Mouse (Mus musculus): Measurements from ENCODE around the gene Sgsm1. TPM values are rescaled to one million over a fixed set of nuclear protein-coding genes. Genes with fewer than 3 reads are reported as not detected.

The Sgsm1 gene
- polyA plus RNA-seq, 1 experiment from 2014 or later: 15.1 TPM

DNA sequence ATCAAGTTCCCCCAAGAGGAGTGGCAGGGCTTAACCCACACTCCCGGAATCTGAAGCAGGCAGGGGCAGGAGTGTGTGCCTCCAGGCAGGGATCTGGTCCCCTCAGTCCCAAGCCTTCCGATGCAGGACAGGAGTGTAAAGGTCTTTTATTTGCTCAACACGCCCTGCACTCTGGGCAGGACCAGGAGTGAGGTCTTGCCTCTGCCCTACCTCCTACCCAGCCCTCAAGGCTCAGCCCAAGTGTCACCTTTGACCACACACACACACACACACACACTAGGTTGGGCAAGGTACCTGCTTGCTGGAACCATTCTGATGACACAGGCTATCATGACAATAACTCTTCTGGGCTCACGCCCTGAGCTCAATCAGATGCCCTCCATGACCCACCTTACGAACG is 91.1 kb downstream of the Sgsm1 start:
- 74% methylated on average over 6 of the region's 6 CpGs for WGBS

DNA sequence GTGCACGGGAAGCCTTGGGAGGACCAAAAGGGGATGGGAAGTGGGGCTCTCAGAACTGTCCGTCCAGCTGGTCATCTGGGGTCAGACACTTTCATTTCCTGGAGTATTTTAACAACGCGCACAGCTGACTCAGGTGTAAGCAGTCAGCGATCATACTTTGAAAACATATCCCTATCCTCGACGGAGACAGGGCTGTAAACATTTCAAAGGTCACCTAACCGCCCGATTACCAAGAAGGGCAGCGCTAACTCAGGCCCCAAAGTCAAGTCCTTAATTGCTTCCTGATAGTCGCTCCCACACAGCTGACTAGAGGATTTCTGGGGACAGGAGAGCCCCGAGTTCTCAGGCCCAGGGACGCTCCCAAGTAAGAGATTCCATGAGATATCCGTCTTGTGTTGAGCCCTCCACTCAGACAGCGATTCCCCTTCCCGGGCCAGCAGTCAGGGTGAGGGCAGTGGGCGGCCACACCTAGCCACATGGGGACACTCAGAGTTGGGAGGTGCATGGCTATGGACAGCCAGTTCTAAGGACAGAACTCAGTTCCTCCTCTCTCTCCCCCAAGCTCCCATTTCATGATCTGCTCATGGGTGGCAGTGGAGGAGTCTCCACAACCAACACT is 91.9 kb downstream of the Sgsm1 start:
- Histone ChIP-seq H3K27ac (replicated peaks) (no peak overlapping the region), H3K9me3 (no peaks in the 10 kb centered on the region), H3K36me3 (replicated peaks) (no peaks in the 10 kb centered on the region), H3K4me1 (peaks cover 45% of the 10 kb centered on the region), H3K27me3 (replicated peaks; ENCODE audit: low read depth, poor library complexity, severe bottlenecking) (peaks cover 23% of the 10 kb centered on the region), H3K4me3 (no peak overlapping the region)
- WGBS: 72% methylated on average over 17 of the region's 17 CpGs
- no peak for DNase-seq (ENCODE audit: low spot score)

More for the DNA sequence above, 91.1 kb downstream of the Sgsm1 start:
- H3K4me3 ChIP-seq: no peak overlapping the region
- no peak for DNase-seq (ENCODE audit: low spot score)
- H3K27ac ChIP-seq (replicated peaks): no peak overlapping the region
- no peaks in the 10 kb centered on the region for H3K36me3 ChIP-seq (replicated peaks)
- H3K27me3 ChIP-seq (replicated peaks; ENCODE audit: low read depth, poor library complexity, severe bottlenecking): peaks cover 23% of the 10 kb centered on the region
- H3K4me1 ChIP-seq: peaks cover 39% of the 10 kb centered on the region
- no peaks in the 10 kb centered on the region for H3K9me3 ChIP-seq

DNA sequence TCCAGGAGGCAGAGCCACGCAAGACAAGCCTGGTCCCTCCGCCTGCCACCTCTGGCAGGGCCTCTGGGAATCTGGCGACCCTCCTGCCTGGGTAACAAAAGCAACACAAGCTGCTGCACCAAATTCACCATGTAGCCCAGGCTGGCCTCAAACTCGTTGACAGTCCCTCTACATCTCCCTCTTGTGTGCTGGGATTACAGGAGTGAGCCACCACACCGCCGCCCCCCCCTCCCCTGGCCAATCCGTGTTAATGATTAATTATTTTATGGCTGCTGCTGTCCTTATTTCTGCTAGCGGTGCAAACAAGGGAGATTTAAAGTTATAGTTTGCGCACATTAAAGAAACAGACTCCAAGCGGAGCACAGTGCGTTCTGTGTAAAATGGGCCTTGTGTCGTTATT is 93.5 kb downstream of the Sgsm1 start:
- no peaks in the 10 kb centered on the region for H3K36me3 ChIP-seq (replicated peaks)
- no peak for DNase-seq (ENCODE audit: low spot score)
- H3K9me3 ChIP-seq: no peaks in the 10 kb centered on the region
- H3K27ac ChIP-seq (replicated peaks): no peak overlapping the region
- no peak overlapping the region for H3K4me3 ChIP-seq
- H3K27me3 ChIP-seq (replicated peaks; ENCODE audit: low read depth, poor library complexity, severe bottlenecking): peaks cover 23% of the 10 kb centered on the region
- 88% methylated on average over 12 of the region's 12 CpGs for whole genome bisulfite sequencing
- H3K4me1 ChIP-seq: peaks cover 51% of the 10 kb centered on the region

DNA sequence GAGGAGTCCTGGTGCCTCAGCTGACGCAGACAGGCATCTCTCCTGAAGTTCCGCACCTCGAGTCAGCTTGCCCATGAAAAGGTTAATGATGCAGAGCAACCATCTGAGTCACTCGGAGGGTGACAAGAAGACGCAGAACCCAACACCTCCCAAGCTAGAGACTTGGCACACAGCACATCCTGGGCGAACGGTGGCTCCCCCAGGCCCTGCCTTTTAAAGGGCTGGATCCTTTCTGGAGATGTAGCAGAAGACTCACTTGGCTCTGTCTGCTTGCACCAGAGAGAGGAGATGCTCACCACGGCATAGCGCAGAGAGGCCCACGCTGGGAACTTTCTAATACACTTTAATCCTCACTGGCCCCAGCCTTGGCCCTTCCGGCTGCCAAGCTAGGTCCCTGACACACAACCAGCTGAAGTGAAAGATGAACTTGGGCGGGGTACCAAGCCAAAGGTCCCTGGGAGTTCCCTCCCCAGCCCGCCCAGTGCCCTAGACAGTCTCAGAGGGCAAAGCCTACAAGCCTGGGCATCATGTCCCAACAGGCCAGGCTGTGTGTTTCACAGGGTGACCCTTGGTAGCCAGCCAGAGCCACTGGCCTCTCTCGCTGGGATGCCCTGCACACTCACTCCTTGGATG is 94.1 kb downstream of the Sgsm1 start:
- peaks cover 23% of the 10 kb centered on the region for H3K27me3 ChIP-seq (replicated peaks; ENCODE audit: low read depth, poor library complexity, severe bottlenecking)
- no peak overlapping the region for H3K4me3 ChIP-seq
- 82% methylated on average over 14 of the region's 14 CpGs for WGBS
- H3K9me3 ChIP-seq: no peaks in the 10 kb centered on the region
- no peak for DNase-seq (ENCODE audit: low spot score)
- no peaks in the 10 kb centered on the region for H3K36me3 ChIP-seq (replicated peaks)
- no peak overlapping the region for H3K27ac ChIP-seq (replicated peaks)
- H3K4me1 ChIP-seq: peaks cover 54% of the 10 kb centered on the region

DNA sequence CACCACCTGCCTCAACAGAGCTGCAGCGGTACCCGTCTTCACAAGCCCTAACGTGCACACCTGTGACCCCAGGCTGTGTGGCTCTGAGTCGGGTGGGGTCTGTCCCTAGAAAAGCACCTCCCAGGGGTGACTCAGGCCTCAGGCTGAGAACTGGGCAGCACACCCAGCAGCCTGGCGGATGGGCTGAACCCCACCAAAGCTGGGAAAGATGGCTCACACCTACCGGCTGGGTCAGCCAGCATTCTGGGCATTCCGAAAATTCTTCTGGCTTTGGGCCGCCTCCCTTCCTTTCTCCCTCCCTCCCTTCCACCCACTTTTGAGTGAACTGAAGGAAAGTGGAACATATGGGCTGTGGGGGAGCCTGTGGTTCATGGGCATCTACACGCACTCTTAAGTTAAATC is 95.0 kb downstream of the Sgsm1 start:
- 79% methylated on average over 9 of the region's 9 CpGs for WGBS
- DNase-seq (ENCODE audit: low spot score): no peak

DNA sequence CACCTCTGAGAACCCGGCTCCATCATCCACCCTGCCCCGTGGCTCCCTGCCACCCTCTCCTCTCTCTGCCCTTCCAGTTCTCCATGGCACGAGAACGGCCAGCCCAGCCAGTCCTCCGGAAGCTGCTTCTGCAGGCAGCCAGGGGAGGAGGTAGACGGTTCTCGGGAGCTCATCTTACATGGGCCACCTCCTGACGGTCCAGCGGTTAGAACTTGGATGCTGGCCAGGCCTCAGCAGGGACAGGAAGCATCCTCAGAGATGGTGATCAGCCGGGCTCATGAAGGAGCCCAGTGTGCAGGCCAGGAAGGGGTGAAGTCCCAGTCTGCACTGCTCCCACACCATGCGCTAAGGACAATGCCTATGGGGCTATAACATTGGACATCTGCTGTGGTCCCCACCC is 96.1 kb downstream of the Sgsm1 start:
- no peaks in the 10 kb centered on the region for H3K36me3 ChIP-seq (replicated peaks)
- no peaks in the 10 kb centered on the region for H3K9me3 ChIP-seq
- H3K27ac ChIP-seq (replicated peaks): no peak overlapping the region
- DNase-seq (ENCODE audit: low spot score): no peak
- peaks cover 50% of the 10 kb centered on the region for H3K4me1 ChIP-seq
- peaks cover 8% of the 10 kb centered on the region for H3K27me3 ChIP-seq (replicated peaks; ENCODE audit: low read depth, poor library complexity, severe bottlenecking)
- H3K4me3 ChIP-seq: no peak overlapping the region
- 81% methylated on average over 11 of the region's 11 CpGs for WGBS

More for the DNA sequence above, 95.0 kb downstream of the Sgsm1 start:
- H3K9me3 ChIP-seq: no peaks in the 10 kb centered on the region
- H3K27me3 ChIP-seq (replicated peaks; ENCODE audit: low read depth, poor library complexity, severe bottlenecking): peaks cover 20% of the 10 kb centered on the region
- peaks cover 51% of the 10 kb centered on the region for H3K4me1 ChIP-seq
- H3K4me3 ChIP-seq: no peak overlapping the region
- H3K36me3 ChIP-seq (replicated peaks): no peaks in the 10 kb centered on the region
- H3K27ac ChIP-seq (replicated peaks): no peak overlapping the region; the same call in 1 of the 2 replicates

DNA sequence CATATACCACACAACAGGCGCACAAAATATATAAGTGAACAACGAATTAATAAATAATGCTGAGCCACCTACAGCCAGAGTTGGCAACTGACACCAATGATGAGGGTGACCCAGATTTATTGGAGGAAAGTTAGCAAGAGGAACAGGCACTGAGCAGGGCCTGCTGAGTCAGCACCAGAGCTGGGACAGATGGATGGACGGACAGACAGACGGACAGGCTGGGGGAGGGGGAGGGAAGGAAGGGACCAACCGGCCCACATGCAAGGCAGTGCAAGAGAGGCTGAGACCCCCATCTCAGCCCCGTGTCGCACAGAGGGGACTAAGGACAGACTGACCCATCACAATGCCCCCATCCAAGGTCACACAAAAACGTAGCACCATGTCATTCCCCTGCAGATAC is 96.5 kb downstream of the Sgsm1 start:
- H3K27me3 ChIP-seq (replicated peaks; ENCODE audit: low read depth, poor library complexity, severe bottlenecking): peaks cover 4% of the 10 kb centered on the region
- H3K4me3 ChIP-seq: no peak overlapping the region
- no peaks in the 10 kb centered on the region for H3K9me3 ChIP-seq
- no peak for DNase-seq (ENCODE audit: low spot score)
- no peak overlapping the region for H3K27ac ChIP-seq (replicated peaks)
- peaks cover 50% of the 10 kb centered on the region for H3K4me1 ChIP-seq
- H3K36me3 ChIP-seq (replicated peaks): no peaks in the 10 kb centered on the region
- 93% methylated on average over 8 of the region's 8 CpGs for WGBS

DNA sequence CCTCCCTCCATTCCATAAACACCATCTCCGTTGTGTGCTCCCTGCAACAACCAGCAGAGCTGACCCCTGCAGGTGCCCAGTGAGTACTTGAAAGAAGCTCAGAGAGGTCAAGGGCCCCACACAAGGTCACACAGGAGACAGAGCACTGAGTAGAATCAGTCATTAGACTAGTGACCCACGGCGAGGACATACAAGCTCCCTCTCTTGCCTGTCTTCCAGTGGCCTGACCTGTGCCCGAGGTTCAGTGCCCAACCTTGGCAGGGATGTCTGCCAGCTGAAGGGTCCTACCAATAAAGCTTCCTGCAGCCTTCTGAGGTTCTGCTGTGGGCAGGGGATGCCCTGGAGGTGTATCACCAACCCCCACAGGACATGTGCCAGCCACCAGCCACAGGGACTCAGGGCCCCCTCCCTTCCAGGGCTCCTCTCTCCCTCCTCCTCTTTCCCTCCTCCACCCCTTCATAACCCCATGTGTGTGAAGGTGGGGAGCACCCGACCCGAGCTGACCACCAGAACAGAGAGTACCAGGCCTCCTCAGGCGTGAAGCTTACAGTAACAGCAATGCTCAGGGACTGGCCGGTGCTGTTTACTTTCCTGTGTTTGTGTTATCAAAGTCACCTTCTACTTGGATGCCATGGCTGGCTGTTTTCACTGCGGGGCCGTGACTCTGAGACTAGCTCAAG is 98.3 kb downstream of the Sgsm1 start:
- Histone ChIP-seq H3K9me3 (no peaks in the 10 kb centered on the region), H3K27ac (replicated peaks) (0 out of 2 replicates have a peak overlapping the region, but pooled peaks have one; percentile 31), H3K36me3 (replicated peaks) (no peaks in the 10 kb centered on the region), H3K4me3 (no peak overlapping the region), H3K4me1 (peaks cover 56% of the 10 kb centered on the region), H3K27me3 (replicated peaks; ENCODE audit: low read depth, poor library complexity, severe bottlenecking) (no peaks in the 10 kb centered on the region)
- 82% methylated on average over 10 of the region's 10 CpGs for WGBS
- DNase-seq (ENCODE audit: low spot score): no peak

DNA sequence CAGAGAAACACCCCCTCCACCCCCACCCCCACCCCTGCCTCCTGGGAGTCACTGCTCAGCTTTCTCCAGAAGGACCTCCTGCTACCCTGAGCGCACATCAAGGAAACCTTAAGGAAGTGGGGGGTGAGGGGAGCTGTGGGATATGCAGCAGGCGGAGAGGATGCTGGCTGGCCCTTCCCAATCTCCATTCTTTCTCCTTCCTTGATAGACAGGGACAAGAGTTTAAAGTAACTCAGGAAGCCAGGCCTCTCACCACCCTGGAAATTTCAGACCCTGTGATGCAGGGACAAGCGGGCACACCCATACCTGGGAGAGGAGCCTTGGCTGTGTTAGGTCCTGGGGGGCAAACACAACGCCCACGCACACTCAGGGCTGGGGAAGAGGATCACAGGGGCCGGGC is 100.3 kb downstream of the Sgsm1 start:
- no peak for DNase-seq (ENCODE audit: low spot score)
- peak overlapping the region; percentile 72 for H3K27ac ChIP-seq (replicated peaks)
- WGBS: 79% methylated on average over 6 of the region's 6 CpGs
- peaks cover 63% of the 10 kb centered on the region for H3K4me1 ChIP-seq
- no peaks in the 10 kb centered on the region for H3K9me3 ChIP-seq
- H3K27me3 ChIP-seq (replicated peaks; ENCODE audit: low read depth, poor library complexity, severe bottlenecking): no peaks in the 10 kb centered on the region
- no peaks in the 10 kb centered on the region for H3K36me3 ChIP-seq (replicated peaks)
- H3K4me3 ChIP-seq: no peak overlapping the region

DNA sequence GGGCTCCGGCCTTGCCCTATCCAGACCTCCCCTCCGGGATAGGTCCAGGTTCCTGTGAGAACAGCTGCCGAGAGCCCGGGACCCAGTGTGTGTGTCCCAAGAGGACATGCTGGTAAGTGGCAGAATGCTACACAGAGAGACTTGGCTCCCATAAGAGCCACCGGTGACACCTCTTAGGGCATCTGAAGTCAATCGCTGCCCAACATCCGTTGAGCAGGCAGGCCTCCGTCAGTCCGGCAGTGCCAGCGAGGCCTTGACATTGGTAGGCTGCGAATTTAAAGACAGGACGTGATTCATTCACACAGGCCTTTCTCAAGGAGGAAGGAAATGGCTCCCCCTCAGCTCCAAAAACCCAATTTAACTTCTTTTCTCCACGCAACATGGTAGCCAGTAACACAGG is 100.7 kb downstream of the Sgsm1 start:
- no peak for DNase-seq (ENCODE audit: low spot score)
- H3K4me3 ChIP-seq: no peak overlapping the region
- H3K36me3 ChIP-seq (replicated peaks): no peaks in the 10 kb centered on the region
- no peaks in the 10 kb centered on the region for H3K27me3 ChIP-seq (replicated peaks; ENCODE audit: low read depth, poor library complexity, severe bottlenecking)
- H3K9me3 ChIP-seq: no peaks in the 10 kb centered on the region
- peak overlapping the region; percentile 72 for H3K27ac ChIP-seq (replicated peaks)
- H3K4me1 ChIP-seq: peaks cover 63% of the 10 kb centered on the region
- whole genome bisulfite sequencing: 87% methylated on average over 13 of the region's 13 CpGs

DNA sequence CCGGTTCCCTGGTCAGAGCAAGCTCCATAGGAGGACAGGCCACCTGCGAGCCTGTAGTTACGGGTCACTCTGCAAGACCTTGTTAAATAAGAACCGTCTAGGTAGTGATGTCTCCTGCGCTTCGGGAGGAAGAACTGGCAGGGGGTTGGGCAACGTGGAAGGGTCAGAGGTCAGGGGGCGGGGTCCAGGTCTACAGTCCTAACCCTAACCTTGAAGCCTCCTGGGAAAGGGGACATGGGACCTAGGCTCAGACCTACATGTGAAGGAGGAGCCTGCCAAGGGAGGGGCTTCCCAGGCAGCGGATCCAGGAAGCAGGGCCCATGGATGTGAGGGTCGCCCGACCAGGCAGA is 101.2 kb downstream of the Sgsm1 start:
- Histone ChIP-seq H3K36me3 (replicated peaks) (no peaks in the 10 kb centered on the region), H3K9me3 (no peaks in the 10 kb centered on the region), H3K4me3 (no peak overlapping the region; the same call in 1 of the 2 replicates), H3K4me1 (peaks cover 61% of the 10 kb centered on the region), H3K27me3 (replicated peaks; ENCODE audit: low read depth, poor library complexity, severe bottlenecking) (no peaks in the 10 kb centered on the region), H3K27ac (replicated peaks) (peak overlapping the region; percentile 72)
- WGBS: 46% methylated on average over 11 of the region's 11 CpGs
- DNase-seq (ENCODE audit: low spot score): no peak

DNA sequence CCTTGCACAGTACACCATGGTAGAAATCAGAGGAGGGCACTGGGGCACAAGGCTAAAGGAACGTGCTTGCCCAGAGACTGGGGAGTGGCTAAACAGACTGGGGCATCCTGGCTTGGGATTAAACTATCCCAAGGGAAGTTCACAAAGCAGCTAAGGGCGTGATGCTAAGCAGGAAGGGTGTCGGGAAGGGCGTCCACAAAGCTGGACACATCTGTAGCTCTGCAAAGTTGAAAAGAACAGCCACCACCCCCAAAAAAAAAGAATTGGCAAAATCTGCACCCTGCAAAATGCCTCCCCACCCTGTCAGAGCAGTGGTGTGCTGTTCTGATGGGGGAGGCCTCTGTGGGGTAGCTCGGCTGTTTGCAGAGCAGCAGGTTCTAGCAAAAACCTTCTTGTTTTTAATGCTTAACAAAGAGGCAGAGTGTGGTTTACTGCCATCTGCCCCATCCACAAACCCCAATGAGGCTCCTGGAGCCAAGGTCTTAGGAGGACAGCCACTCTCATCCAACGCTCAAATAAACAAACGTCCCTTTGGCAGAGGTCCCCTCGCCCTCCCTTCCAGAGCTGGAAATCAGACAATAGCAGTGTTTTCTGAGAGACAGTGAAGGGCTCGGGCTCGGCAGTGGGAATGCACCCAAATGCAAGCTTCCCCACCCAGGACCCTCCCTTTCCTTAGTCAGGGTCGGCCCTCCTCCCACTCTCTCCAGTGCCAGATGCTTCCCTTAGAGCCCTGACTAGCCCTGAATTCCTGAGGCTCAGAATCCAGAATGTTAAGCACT is 101.8 kb downstream of the Sgsm1 start:
- Histone ChIP-seq H3K9me3 (no peaks in the 10 kb centered on the region), H3K4me3 (no peak overlapping the region; the same call in 1 of the 2 replicates), H3K4me1 (peaks cover 55% of the 10 kb centered on the region), H3K27ac (replicated peaks) (peak overlapping the region; percentile 72), H3K36me3 (replicated peaks) (no peaks in the 10 kb centered on the region), H3K27me3 (replicated peaks; ENCODE audit: low read depth, poor library complexity, severe bottlenecking) (no peaks in the 10 kb centered on the region)
- no peak for DNase-seq (ENCODE audit: low spot score)
- 47% methylated on average over 11 of the region's 11 CpGs for WGBS

Measured in embryonic facial prominence, embryonic 10.5 days (tissue).